In the genomic region with DNA sequence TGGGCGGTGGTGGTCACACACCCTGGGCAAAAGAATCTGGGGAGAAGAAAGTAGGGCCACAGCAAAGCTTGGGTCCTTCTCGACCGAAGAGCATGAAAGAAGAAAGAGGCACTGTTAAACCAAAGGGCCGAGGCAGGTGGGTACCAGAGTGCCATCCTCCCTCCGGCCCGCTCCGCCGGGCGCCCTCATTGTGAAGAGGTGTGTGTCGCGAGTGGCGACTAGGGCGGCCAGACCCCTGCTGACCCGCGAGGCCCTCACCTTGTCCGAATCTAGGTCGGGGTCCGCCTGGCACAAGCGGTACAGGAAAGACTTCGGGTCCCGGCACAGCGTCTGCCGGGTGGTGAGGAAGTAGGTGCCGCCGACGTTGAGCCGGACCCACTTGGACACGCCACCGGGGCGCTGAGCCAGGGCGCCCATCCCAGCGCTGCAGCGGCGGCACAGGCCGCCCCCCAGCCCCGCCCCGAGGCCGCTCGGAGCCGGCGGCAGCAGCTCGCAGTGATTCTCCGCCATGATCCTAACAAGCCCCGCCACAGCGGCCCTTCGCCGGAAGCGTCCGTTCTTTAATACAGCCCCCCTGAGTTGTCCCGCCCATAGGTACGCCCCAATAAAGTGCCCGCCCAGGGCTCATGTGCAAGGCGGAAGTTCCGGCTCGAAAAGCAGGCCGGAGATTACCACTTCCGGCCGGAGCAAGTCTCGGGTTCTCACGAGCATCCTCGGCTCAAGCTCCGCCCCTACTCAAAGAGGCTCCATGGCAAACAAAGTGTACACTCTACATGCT, we compare ENCODE assay signal across 8 mouse cellular contexts. TPM values are rescaled to one million over a fixed set of nuclear protein-coding genes. Genes with fewer than 3 reads are reported as not detected.
A peak's percentile ranks its signal among the peaks of the same experiment; 100 is the strongest.
DNase-seq lines count a peak whose midpoint lies in the region; ATAC-seq and TF ChIP-seq lines count a peak whose summit lies in the region.

A gene (minus strand): TSS at position 567 of the 778 bp plus-strand sequence.

- H3K9ac ChIP-seq in lung, postnatal 0 days (replicated peaks; ENCODE audit: low read depth), result peak within 1 kb of the TSS; percentile 93

- H3K9me3 ChIP-seq in hindbrain, embryonic 10.5 days, result no peaks in the 10 kb centered on the region
- H3K9me3 ChIP-seq in lung, postnatal 0 days (ENCODE audit: low read length), result no peaks in the 10 kb centered on the region

- peaks cover 31% of the 10 kb centered on the region for H3K36me3 ChIP-seq in hindbrain, embryonic 10.5 days
- peaks cover 2% of the 10 kb centered on the region for H3K36me3 ChIP-seq in lung, postnatal 0 days (ENCODE audit: insufficient read depth, low read length)

- under 1% methylated on average over 62 of the region's 62 CpGs for WGBS in hindbrain, embryonic 10.5 days
- 2% methylated on average over 57 of the region's 62 CpGs for WGBS in lung, postnatal 0 days

- peak; percentile 98 for DNase-seq in MN1 (ENCODE audit: low spot score)
- DNase-seq in cerebellum, adult 9-10 months, result peak; percentile 95
- DNase-seq in hindbrain, embryonic 10.5 days (ENCODE audit: low spot score), result peak; percentile 97
- peak; percentile 95 for DNase-seq in layer of hippocampus, adult 9-11 months
- peak; percentile 96 for DNase-seq in lung, postnatal 0 days (ENCODE audit: low spot score)
- DNase-seq in ovary, postnatal 14 days (ENCODE audit: low spot score), result peak; percentile 95
- DNase-seq in thymus, postnatal 14 days, result peak; percentile 87

- no peak for TF ChIP-seq CTCF in lung, postnatal 0 days (IDR thresholded peaks at IDR 0.05)

- H3K27ac ChIP-seq in hindbrain, embryonic 10.5 days, result peak within 1 kb of the TSS; percentile 96
- peak within 1 kb of the TSS; percentile 88 for H3K27ac ChIP-seq in lung, postnatal 0 days (ENCODE audit: low read length)

- peak; percentile 81 for TF ChIP-seq EP300 in lung, postnatal 0 days (IDR thresholded peaks at IDR 0.05)

- H3K27me3 ChIP-seq in hindbrain, embryonic 10.5 days (ENCODE audit: insufficient read depth, poor library complexity, severe bottlenecking), result no peaks in the 10 kb centered on the region
- H3K27me3 ChIP-seq in lung, postnatal 0 days (replicated peaks; ENCODE audit: insufficient read depth, low read length), result no peaks in the 10 kb centered on the region

- peak within 1 kb of the TSS; percentile 82 for H3K4me3 ChIP-seq in hindbrain, embryonic 10.5 days
- peak within 1 kb of the TSS; percentile 90 for H3K4me3 ChIP-seq in lung, postnatal 0 days (ENCODE audit: low read depth, low read length)

- peaks cover 15% of the 10 kb centered on the region for H3K4me1 ChIP-seq in hindbrain, embryonic 10.5 days (replicated peaks)
- peaks cover 4% of the 10 kb centered on the region for H3K4me1 ChIP-seq in lung, postnatal 0 days (ENCODE audit: insufficient read depth, low read depth, low read length)

- ATAC-seq in frontal cortex, adult (ENCODE audit: low TSS enrichment), result peak; percentile 93
- ATAC-seq in lung, postnatal 0 days, result peak; percentile 97

- peak within 1 kb of the TSS; percentile 69 for H3K4me2 ChIP-seq in lung, postnatal 0 days (replicated peaks; ENCODE audit: low read depth, low read length)

RNA-seq across cellular contexts. Expression of the gene that starts here (rescaled TPM):
- 90.8 and 93.0 TPM in 2 replicates for polyA plus RNA-seq in hindbrain, embryonic 10.5 days (2016; fragmentation: Nextera tagmentation; extraction: Ambion mirVana)
- 34.3 and 36.9 TPM in 2 replicates for polyA plus RNA-seq in lung, postnatal 0 days (2015; fragmentation: Nextera tagmentation; extraction: Ambion mirVana)

Comparison
In these comparisons a context has a peak if more than half of its experiments do, and no peak if none do; other contexts are left out.
1. Peak in every context shown above with its lines: DNase-seq, ATAC-seq, H3K4me3 ChIP-seq and H3K27ac ChIP-seq.